Mouse (Mus musculus): ENCODE results near the gene Ralgps1.
"Not testable (repeated sequence)": the region's sequence is repeated elsewhere in the genome, so short reads cannot be mapped to it uniquely, and the experiment has no call there.

The Ralgps1 gene

DNA sequence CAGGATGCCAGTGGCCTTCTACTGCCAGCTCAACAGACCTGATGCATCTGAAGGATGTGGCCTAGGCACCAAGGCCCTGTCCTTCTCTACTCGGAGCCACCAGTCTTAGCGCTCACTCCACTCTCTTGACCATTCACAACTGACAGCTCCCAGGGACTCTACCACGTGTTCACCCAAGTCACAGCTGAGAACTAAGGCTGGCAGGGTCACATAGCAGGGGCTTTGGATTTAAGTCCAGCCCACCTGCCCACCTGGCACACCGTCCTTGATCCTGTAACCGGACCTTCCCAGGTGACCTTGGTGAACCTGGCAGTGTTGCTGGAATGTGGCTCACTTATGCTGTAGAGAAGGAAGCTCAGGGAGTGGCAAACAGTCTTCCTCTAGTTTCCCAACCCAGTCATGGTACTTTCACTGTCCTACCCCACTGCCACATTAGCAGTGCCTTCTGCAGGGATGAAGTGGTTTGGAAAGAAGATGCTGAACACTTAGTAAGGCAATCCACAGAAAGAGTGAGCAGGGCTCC is 156.0 kb downstream of the Ralgps1 start:
- in situ Hi-C loops (cut with MboI) = no loop called here

DNA sequence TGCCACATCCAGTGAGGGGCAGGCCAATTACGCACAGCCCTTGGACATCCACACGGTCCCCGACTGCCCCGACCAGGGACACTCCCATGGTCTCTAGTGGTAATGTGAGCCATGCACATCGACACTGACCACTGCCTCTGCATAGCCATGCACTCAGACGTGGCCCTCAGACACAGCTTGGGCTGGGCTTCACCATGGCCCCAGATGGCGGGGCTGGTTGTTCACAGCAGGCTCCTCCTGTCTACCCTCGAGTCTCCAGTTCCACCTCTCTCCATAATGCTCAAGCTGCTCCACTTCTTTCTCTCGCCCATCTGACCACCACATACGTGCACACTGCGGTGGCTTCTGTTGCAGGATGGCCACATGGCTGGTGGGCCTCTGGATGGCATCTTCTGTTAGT is 160.0 kb downstream of the Ralgps1 start:
- in situ Hi-C loops (cut with MboI) = not testable (repeated sequence)

DNA sequence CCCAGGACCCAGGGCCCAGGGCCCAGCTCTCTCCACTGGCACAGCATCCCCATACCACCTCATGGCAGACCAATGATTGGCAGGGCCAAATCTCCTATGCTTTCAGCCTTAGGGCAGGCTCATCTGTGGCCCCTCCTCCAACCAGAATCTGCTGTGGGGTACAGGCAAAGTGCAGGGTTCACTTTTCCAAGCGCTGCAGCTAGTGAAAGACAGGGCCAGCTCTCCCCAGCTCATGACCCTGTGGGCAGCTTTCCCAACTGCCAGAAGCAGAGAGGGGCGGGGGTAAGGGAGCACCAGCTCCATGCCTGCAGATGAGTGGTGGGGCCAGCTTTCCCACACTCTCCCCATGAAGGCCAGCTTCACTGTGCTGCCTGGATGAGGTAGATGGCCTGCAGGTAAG is 160.4 kb downstream of the Ralgps1 start:
- in situ Hi-C loops (cut with MboI) = no loop called here

DNA sequence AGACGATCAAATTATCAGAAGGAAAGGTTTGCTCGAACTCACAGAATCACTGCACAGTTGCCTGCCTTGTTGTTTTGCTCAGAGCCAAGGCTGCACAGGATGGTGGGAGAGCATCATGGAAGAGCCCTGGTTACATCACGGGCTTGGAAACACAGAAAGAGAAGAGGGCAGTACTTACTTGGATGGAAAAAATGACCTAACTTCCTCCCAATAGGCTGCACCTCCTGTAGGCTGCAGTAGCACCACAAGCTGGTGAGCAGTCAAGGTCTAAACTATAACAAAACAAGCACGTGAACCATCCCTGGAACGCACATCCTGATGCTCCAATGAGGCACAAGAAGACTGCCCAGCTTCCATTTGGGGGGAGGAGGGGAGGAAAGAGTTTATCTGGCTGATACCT is 163.2 kb downstream of the Ralgps1 start:
- in situ Hi-C loops (cut with MboI) = no loop called here

DNA sequence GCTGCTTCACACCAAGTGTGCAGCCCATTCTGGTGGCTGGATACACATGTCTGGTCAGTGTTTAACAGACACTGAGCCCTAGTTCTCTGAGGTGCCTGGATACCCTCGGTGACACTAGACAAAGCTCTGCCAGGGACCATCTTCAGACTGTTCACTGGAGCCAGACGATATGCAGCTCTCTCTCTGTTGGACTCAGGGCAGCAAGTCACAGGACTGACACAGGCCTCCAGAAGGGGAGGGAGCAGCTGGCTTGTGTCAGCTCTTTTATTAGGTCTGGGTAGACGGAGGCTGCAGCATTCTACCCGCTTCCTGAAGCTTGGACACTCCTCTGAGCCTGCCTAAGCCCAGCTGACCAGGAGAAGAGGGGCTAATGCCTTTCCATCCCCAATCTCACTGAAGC is 164.2 kb downstream of the Ralgps1 start:
- in situ Hi-C loops (cut with MboI) = no loop called here

DNA sequence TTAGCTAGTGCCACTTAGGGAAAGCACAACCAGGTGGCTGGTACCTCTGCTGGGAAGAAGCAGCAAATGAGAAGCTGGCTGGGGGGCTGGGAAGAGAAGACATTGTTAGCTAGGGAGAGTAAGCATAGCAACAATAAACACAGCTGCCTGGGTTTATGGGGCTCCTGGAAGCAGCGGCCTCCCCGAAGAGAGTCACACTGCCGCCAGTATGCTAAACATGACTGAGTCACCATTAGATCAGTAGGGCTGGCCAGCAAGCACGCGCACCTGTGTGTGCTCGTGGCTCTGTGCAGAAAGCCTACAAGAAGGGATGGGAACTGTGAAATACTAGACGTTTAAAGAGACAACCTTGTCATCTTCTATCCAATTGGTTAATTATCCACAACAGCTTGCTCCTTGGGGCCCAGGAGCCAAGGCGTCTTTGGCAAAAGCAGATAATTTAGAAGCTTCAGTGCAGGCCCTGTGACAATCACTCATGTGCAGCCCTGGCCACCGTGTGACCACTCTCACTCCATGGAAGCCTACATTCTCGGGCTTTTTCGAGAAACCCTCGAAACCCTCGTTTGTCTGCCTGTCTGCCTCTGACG is 165.3 kb downstream of the Ralgps1 start:
- in situ Hi-C loops (cut with MboI) = no loop called here

DNA sequence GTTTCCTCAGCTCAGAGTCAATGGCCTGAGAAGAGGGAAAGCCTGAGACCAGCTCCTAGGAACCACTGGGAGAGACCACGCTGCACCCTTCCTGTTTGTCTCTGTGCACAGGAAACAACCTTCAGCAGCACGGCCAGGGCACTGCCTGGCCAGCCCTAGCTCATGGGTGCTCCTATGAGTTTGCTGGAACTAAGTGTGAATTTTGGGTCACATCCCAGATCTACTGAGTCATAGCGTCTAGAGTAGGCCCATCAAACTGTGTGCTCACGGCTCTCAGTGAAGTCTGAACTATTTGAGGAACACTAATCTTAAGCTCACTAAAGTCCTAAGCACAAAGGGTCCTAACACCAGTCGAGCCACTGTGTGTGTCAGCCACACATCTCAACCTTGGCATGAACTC is 166.3 kb downstream of the Ralgps1 start:
- in situ Hi-C loops (cut with MboI) = no loop called here

DNA sequence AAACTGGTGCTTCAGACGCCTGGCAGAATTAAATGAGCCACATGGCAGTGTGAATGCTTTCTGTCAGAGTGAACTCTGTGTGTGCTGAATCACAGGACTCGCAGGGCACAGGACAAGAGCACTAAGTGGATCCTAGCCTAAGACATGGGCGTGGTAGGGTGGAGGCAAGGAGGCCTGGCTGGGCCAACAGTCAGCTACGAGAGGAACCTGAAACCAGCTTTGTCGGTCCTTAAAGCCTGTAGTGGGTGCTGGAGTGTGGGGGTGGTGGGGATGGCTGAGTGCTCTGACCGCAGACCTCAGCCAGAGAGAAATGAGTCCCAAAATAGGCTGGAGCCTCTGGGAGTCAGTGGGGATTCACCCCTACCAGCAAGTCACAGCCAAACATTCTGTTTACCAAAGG is 168.0 kb downstream of the Ralgps1 start:
- in situ Hi-C loops (cut with MboI) = no loop called here

DNA sequence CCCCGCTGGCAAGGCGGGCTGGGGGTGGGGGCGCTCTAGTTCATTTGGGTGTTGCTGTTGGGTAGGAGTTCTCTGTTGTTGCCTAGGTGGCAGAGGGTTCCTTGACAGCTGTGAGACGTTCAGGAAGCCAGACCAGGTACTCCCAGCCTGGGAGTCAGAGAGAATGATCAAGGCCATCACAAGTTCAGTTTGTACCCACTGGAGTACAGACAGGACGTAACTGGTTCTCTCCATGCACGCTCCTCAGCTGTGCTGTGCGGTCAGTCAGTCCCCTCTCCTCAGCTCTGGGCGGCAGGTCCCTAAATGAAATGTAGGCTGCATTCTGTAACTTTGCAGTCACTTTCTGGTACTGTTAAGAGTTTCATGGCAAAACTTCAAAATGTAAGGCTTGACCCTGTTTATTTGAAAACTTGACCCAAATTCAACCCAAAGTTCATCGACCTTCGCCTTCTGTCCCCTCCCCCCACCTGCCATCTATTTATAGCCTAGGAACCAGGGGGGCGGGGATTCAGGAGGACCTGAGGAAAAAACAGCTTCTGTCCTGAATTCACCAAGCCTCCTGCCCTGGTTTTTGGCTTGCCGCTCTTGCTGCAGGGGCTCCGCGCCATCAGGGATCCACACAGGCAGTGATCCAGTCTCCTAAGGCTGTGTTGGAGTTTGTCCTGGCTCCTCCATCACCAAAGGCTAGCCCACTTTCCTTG is 170.8 kb downstream of the Ralgps1 start:
- in situ Hi-C loops (cut with MboI) = no loop called here

DNA sequence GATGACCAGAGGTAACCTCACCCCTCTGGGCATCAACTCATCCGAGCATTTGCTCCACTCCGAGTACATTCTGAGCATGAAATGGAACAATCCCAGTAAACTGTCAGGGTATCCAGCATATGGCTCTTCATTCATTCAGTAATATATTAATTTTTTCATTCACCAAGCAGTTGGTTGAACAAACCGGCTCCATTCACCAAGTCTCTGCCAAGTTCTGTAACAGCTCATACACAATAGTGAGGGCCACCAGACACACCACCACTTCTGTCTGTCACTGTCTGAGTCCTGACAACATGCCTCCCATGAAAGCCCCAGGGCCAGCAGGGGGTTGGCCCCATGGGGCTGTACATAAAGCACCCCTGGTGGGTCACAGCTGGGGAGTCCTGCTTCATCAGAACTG is 181.3 kb downstream of the Ralgps1 start:
- in situ Hi-C loops (cut with MboI) = no loop called here

DNA sequence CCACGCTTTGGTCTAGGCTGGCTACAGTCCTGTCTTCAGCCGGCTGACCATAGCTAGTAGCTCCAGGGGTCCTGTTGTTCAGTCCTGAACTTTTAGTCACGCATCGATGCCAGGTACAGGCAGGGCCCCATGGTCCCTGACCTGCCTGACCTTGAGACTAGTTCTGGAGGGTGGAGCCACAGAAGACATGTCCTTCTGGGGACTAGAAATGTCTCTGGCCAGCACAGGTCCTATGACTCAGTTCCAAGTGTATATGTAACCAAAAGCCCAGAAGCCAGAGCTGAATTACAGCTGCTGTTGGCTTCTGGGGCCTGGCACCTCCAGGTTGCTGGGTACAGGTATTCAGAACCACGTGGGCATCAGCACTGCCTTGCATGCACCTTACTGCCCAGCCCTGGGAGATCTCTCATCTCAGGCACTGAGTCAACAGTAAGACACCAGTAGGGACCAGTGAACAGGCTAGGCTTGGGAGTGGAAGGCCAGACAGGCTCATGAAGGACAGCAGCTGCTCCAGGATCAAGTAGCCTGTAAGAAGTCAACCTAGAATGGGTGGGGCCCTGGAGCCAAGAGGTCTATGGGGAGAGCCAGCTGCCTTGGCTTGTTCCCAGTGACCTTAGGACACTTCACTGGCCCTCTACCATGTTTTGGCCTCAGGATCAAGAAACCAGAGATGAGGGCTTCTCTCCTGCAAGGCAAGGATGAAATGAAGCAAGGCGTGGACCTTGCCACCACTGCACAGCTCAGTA is 182.2 kb downstream of the Ralgps1 start:
- in situ Hi-C loops (cut with MboI) = no loop called here

DNA sequence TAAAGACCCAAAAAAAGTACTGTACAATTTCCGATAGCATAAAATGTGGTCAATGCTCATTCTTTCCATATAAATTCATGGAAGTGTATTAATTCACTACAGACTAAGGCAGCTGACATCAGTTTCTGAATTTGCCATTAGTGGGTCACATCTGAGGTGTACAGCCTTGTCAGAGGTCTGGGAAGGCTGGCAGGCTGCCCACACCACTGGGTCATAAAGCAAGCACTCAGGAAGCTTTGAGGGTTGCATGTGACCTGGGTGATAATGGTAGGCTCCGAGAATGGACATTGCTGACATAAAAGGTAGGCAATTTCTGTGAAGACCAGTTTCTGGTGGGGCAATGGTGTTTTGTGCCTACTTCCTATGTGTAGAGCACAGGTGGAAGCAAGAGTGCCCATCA is 183.4 kb downstream of the Ralgps1 start:
- in situ Hi-C loops (cut with MboI) = no loop called here

DNA sequence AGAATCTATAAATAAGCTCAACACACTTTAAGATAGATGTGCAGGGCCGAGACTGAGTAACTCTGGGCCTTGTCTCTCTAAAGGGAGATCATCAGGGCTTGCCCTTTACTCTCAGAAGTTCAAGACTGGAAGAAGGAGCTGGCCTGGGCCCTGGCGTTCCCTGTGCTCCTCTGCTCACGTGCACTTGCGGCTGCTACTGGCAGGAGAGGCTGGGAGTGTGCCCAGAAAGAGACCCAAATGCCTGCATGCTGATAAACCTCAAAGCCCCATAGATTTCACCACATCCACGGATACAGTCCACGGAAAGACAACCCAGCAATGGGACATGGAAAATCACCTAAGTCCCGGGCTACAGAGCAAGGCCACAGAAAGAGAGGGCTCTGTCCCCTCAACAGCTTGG is 184.8 kb downstream of the Ralgps1 start:
- in situ Hi-C loops (cut with MboI) = no loop called here

DNA sequence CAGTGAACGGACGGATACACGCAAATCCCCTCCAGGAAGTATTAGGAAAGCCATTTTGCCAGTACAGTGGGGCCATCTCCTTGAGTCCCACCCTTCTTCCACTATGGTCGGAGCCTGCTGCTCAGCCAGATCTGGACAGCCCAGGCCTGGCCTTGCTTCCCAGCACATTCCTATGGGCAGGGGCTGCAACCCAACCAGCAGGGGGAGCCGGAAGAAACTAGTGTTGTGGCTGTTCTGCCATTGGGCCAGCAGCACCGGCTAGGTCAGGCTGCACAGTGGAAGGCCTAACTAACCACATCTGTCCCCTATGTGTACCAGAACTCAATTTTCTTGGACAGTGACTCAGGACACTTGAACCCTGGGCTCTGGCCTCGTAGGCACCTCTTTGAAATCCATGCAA is 186.0 kb downstream of the Ralgps1 start:
- in situ Hi-C loops (cut with MboI) = no loop called here

DNA sequence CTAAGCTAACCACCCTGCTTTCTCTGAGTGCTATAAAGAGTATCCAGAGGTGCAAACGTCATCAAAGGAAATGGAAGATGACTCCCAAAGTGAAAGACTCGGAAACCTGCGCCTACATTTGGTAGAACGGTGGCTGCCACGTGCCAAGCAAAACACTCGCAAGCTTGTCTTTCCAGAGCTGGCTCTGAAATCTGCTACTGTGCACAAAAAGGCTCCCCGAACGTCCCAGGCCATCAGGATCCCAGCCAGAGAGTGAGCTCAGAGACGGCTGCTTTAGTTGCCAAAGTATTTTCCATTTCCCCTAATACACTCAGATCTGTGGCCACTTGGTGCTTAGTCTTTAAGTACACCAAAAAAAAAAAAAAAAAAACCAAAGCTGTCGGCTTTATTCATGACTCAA is 186.6 kb downstream of the Ralgps1 start:
- in situ Hi-C loops (cut with MboI) = no loop called here

DNA sequence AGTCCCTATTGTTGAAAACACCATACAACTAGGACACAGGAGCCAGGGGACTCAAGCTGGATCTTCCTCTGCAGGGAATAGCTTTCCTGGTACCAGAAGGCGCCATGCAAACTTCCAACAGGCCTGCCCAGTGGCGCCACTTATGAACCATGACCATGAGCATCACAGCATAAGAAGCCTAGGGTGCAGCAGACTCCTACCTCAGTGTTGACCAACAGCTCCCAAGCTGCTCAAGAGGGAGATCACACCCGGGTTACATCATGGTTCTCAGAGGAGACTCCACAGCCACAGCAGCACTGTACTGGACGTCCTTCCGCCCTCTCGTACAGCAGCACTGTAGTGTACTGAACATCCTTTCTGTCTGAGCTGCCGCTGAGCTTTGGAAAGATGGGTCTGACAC is 188.0 kb downstream of the Ralgps1 start:
- in situ Hi-C loops (cut with MboI) = no loop called here

DNA sequence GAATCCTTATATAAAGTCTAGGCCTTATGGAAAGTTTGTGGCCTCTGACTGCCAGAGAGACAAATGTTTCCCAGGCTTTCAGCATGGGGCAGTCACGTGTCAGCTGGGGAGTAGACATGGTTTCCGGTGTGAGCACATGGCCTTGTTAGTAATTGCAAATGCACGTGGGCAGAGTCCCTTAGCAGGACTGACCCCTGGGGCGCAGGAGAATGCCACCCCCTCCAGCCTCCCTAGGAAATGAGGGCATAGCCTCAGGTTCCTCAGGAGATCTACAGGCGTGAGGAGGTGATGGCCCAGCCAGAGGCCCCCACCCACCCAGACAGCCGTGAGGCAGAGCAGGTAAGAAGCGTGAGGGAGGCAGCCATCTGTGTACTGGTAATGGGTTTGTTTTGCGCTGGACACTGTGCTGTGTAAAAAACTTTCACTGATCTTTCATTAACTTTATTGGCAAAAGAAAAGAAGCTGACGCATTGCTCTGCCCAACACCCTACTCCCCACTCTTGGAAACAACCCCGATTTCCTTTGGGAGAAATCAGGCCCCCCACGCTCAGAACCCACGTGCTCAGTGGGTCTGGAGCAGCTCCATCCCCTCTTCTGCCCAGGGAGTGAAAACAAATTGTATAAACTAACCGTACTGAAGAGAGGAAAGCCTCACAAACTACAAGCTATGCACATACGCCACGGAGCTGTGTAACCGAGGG is 191.2 kb downstream of the Ralgps1 start:
- in situ Hi-C loops (cut with MboI) = no loop called here

DNA sequence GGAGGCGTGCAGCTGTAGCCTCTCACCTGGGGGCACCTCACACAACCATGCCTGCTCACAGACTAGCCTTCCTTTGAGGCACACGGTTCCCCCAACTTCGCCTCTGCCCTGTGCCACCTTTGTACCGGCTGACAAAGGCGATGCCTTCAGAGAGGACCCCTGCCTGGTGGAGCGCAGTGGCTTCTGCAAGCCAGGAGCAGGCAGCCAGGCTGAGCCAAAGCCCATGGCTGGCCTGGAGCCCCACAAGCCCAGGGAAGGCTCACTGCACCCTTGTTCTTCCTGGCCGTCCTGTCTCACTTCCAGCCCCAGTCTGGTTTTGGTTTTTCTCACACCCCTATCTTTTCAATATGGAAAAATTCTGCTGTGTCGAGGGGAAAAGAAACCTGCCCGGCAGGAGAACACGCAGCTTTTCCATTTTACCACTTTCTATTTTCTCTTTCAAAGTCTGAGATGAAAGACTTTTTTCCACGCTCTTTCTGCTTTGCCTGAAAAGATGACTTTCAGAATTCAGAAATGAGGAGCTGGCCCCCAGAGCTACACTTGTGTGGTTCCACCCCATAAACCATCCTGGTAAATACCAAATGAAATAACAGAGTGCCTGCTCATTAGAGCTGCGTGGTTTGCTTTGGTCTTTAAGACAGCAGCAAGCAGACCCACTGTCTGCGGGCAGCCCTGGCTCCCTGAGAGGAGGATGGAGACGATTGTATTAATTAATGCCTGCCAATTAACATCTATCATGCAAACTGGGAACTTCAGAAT is 191.9 kb downstream of the Ralgps1 start:
- in situ Hi-C loops (cut with MboI) = no loop called here

DNA sequence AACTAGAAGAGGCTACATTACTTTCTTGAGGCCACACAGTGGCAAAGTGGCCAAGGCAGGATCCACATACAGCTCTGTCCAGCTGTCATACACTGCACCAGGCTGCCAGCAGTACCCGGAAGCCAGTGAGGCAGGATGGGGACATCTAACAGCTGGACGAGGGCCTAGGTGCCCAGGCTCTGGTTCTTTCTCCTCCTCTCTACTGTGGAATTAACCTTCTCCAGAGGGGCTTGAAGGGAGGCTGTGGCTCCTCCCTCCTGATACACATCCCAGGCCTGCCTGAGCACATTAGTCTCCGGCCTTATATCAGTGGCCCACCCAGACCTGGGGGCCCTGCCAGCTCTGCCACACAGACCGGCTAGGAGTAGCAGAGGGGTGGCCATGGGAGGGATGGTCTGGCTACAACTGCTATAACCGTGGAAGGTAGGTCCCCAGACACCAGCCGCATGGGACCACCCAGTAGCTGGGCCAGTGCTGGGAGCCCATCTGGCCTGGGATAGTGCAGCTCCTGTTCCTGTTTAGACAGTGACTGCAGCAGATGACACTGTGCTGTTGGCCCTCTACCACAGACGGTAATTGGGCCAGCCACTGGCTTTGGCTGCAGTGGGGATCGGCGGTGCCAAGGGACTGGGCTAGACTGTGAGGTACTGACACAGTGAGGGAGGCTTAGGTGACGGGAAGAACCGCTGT is 192.9 kb downstream of the Ralgps1 start:
- in situ Hi-C loops (cut with MboI) = no loop called here

DNA sequence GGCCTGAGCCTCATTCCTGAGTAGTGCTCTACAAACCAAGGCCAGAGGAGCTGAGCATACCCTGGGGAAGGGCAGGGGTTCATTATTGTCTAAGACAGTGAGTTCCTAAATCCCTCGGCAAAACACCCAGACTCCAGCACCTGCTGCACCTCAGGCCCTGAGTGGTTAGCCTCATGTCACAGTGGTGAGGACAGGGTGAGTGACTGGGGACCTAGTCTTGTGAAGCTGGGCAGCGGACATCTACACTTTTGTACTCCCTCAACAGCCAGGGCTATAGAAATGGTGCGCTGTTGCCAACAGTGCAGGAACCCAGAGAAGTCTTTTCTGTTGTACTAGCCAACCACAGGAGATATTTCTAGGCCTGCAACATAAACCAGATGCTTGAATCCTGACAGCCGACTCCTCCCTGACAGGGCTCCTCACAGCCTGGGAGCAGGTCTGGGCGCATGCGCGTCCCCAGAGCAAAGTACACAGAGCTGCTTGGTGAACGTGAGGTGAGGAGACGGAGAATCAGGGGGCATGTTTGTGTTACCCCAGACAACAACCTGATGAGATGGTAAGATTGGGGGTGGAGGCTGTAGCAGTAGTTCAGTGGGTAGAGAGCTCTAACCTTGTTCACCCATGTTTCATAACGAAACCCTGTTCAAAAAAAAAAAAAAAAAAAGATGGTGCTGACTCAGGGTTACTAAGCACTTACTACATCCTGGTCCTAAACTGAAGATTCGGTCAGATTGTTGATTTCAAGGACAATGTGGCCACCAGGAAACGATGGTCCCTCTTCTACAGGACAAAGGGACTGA is 193.6 kb downstream of the Ralgps1 start:
- in situ Hi-C loops (cut with MboI) = no loop called here
